Mouse (Mus musculus) liver, embryonic 11.5 days (tissue): ENCODE results near the gene Znrf1. TPM values are rescaled to one million over a fixed set of nuclear protein-coding genes. Genes with fewer than 3 reads are reported as not detected.

ENCODE experiments used
- ATAC-seq: fragments of 200-750 bp; cut with Nextera tagmentation; replicated peaks from 2 replicates; pipeline ENCODE4 v1.8.0; 2017; ENCODE audit warnings: moderate number of reproducible peaks, mild to moderate bottlenecking, moderate TSS enrichment, moderate library complexity; ENCODE audit not compliant: low FRiP score
- DNase-seq: peaks from one replicate; pipeline ENCODE4 v3.0.0-alpha.2; 2017; ENCODE audit warnings: low spot score
- H3K27ac ChIP-seq: fragments of 300-500 bp; sonication (generic); 2 replicates; pipeline ENCODE4 v1.5.1; 2014; ENCODE audit warnings: mild to moderate bottlenecking, low read depth, low read length, control low read depth
- H3K27me3 ChIP-seq: fragments of 300-500 bp; sonication (generic); replicated peaks from 2 replicates; pipeline ENCODE4 v1.6.1; 2014; ENCODE audit warnings: low read length, mixed read lengths; ENCODE audit not compliant: control insufficient read depth, insufficient read depth
- H3K36me3 ChIP-seq: fragments of 300-500 bp; sonication (generic); 2 replicates; pipeline ENCODE4 v1.6.1; 2014; ENCODE audit warnings: mild to moderate bottlenecking, low read length, moderate library complexity, mixed read lengths; ENCODE audit not compliant: control insufficient read depth, insufficient read depth
- H3K4me1 ChIP-seq: fragments of 300-500 bp; sonication (generic); replicated peaks from 2 replicates; pipeline ENCODE4 v1.6.1; 2014; ENCODE audit warnings: low read length, mixed read lengths; ENCODE audit not compliant: control insufficient read depth, insufficient read depth
- H3K4me2 ChIP-seq: fragments of 300-500 bp; sonication (generic); 2 replicates; pipeline ENCODE4 v1.6.1; 2014; ENCODE audit warnings: mild to moderate bottlenecking, control low read depth, moderate library complexity
- H3K4me3 ChIP-seq: fragments of 300-500 bp; sonication (generic); 2 replicates; pipeline ENCODE4 v1.5.1; 2014; ENCODE audit warnings: low read depth, low read length, control low read depth
- H3K9ac ChIP-seq: fragments of 300-500 bp; sonication (generic); 2 replicates; pipeline ENCODE4 v1.6.1; 2014; ENCODE audit warnings: low read depth, low read length, control low read depth
- H3K9me3 ChIP-seq: fragments of 300-500 bp; sonication (generic); 2 replicates; pipeline ENCODE4 v1.6.1; 2016; ENCODE audit warnings: low read length, inconsistent platforms, mixed read lengths; ENCODE audit not compliant: control insufficient read depth
- WGBS: fragments of 180-500 bp; shearing (Covaris S2); extraction: QIAGEN DNeasy Blood & Tissue Kit; methylation state at CpG from one replicate; pipeline ENCODE4 v1.1.7; 2014; 5-methylcytosine and 5-hydroxymethylcytosine counted together
- polyA plus RNA-seq: library from polyadenylated mRNA; unstranded; fragments of >200 nt; fragmentation: Nextera tagmentation; extraction: Ambion mirVana; gene quantifications from 2 replicates; pipeline ENCODE4 v1.2.1, GENCODE M21; 2014

Gene Znrf1
- polyA plus RNA-seq, 1 experiment from 2014 or later: 27.6 TPM

- Histone ChIP-seq H3K36me3 (0 out of 2 replicates have a peak, but pooled peaks cover 7% of the 10 kb centered on the region), H3K27ac (no peak overlapping the region), H3K4me1 (no peaks in the 10 kb centered on the region), H3K9ac (no peak overlapping the region), H3K4me3 (no peak overlapping the region), H3K4me2 (no peak overlapping the region), H3K9me3 (no peaks in the 10 kb centered on the region), H3K27me3 (no peaks in the 10 kb centered on the region)
- no peak for ATAC-seq
- no peak for DNase-seq
- WGBS: 84% methylated on average over 3 of the region's 3 CpGs
These were observed 126.6 kb downstream of the Znrf1 start for GRCm38 (mm10) chr8:111662473-111662872.

DNA sequence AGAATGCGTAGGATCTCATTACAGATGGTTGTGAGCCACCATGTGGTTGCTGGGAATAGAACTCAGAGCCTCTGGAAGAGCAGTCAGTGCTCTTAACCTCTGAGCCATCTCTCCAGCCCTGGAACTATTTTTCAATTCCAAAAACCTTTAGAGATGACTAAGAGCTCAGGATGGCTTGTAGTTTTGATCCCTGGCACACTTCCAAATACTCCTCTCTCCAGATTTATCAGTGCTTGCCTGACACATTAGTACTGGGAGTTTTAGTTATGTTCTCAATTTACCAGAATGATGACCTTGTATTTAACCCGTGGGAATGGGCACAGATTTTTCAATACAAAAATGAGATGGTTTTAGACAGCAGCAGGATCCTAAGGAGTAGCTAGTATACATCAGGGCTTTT lies 130.9 kb downstream of the Znrf1 start:
- Histone ChIP-seq H3K4me1 (no peaks in the 10 kb centered on the region), H3K9me3 (no peaks in the 10 kb centered on the region), H3K27ac (no peak overlapping the region), H3K27me3 (no peaks in the 10 kb centered on the region), H3K4me2 (no peak overlapping the region), H3K4me3 (no peak overlapping the region), H3K36me3 (peaks cover 22% of the 10 kb centered on the region), H3K9ac (no peak overlapping the region)
- no peak for ATAC-seq
- WGBS: 81% methylated on average over 2 of the region's 2 CpGs
- no peak for DNase-seq

Other genes starting within 250 kb of the Znrf1 start
- 81.6 and 96.1 TPM in 2 replicates for gene Rfwd3, start 235.9 kb upstream of the Znrf1 start, polyA plus RNA-seq
- 2.6 and 3.0 TPM in 2 replicates for gene Mlkl, start 197.9 kb upstream of the Znrf1 start, polyA plus RNA-seq
- gene Fa2h, start 142.3 kb upstream of the Znrf1 start, polyA plus RNA-seq: not detected in 2 replicates
- 3.1 and 3.8 TPM in 2 replicates for gene Wdr59, start 14.0 kb upstream of the Znrf1 start, polyA plus RNA-seq
- 0.10 and 0.16 TPM in 2 replicates for gene Ldhd, start 94.3 kb downstream of the Znrf1 start, polyA plus RNA-seq
- 14.2 and 15.6 TPM in 2 replicates for gene Zfp1, start 107.3 kb downstream of the Znrf1 start, polyA plus RNA-seq
- not detected in 2 replicates for gene Ctrb1, start 154.9 kb downstream of the Znrf1 start, polyA plus RNA-seq
- gene Bcar1, start 207.7 kb downstream of the Znrf1 start, polyA plus RNA-seq: 26.1 and 27.8 TPM in 2 replicates